Mouse (Mus musculus) large intestine, adult 2 months (tissue): ENCODE data around the gene Stt3b. TPM values are rescaled to one million over a fixed set of nuclear protein-coding genes. Genes with fewer than 3 reads are reported as not detected.

Source experiments
- DNase-seq: peaks from one replicate; pipeline ENCODE4 v3.0.0-alpha.2; 2012; ENCODE audit warnings: low read depth, low spot score
- WGBS: fragments of 180-500 bp; shearing (Covaris S2); methylation state at CpG from one replicate; pipeline ENCODE4 v1.1.7; 2018; 5-methylcytosine and 5-hydroxymethylcytosine counted together
- polyA plus RNA-seq: library from polyadenylated mRNA; depleted of rRNA; stranded (reverse); fragments of >200 nt; gene quantifications from 2 replicates; pipeline ENCODE4 v1.2.3, GENCODE M21; 2012; rRNA removed

Stt3b gene
- polyA plus RNA-seq: 60.6 and 79.4 TPM in 2 replicates

DNA sequence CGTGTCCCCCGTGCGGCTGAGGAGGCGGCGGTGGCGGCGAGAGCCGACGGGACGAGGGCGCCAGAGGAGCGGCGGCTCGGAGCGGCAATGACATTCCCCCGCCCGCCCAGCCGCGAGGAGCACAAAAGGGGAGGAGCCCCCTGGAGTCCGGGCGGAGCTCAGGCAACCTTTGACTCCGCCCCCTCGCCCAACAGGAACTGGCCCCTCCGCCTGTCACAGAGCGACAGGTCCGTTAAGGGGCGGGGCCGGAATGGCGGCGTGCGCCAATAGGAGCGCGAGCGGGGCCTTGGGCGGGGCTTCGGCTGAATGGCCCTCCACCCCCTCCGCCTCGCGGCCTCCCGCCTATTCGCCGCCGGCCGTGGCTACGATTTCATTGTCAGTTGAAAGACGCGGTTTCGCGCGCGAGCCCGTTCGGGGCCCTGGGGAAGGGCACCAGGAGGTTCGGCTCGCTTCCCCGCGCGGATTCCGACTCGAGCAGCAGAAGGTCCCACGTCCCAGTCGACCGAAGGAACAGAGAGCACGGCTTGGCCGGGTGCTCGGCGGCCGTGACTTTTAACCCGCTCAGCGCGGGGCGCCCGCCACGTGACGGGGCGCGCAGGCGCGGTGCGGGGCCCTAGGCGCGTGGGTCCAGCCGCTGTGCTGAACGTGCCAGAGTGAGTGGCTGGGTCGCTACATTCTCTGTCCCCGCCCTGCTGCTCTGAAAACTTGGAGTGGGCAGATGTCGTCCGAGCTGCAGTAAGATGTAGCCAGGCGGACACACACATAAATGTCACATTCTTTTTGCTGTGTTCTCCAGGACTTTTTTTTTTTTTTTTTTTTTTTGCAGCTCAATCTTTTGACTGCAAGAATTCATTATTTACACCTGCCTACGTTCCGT is at the start of gene Stt3b:
Stt3b (minus strand) TSS at position 76 of the 877 bp plus-strand sequence.
- peak; percentile 83 for DNase-seq
- WGBS: under 1% methylated on average over 89 of the region's 91 CpGs

DNA sequence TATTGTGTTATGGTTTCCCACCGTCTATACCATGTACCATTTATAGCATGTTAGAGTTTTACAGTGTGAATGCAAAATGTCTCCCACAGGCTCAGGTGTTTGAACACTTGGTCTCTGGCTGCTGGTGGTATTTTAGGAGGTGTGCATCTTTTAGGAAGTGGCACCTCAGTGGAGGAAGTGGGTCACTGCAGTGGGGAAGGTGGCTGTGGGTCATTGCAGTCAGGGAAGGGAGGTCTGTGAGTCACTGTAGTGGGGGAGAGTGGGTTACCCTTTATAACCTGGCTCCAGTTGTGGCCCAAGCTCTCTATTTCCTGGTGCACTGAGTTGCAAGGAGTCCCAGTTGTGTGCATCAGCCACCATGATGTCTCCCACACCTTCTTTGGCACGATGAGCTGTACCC is 48.2 kb upstream of the Stt3b start:
- 87% methylated on average over 2 of the region's 2 CpGs for WGBS
- no peak for DNase-seq

DNA sequence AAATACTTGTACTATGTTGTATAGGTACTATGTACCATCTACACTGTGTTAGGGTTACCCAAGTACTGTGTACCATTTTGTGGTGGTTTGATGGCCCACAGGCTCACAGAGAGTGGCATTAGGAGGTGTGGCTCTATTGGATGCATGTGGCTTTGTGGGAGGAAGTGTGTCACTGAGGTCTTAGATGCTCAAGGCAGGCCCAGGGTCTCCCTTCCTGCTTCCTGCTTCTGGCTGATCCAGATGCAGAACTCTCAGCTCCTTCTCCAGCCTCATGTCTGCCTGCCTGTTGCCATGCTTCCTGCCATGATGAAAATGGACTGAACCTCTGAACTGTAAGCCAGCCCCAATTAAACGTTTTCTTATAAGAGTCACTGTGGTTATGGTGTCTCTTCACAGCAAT is 47.8 kb upstream of the Stt3b start:
- 97% methylated on average over 1 of the region's 1 CpGs for WGBS
- DNase-seq: no peak

DNA sequence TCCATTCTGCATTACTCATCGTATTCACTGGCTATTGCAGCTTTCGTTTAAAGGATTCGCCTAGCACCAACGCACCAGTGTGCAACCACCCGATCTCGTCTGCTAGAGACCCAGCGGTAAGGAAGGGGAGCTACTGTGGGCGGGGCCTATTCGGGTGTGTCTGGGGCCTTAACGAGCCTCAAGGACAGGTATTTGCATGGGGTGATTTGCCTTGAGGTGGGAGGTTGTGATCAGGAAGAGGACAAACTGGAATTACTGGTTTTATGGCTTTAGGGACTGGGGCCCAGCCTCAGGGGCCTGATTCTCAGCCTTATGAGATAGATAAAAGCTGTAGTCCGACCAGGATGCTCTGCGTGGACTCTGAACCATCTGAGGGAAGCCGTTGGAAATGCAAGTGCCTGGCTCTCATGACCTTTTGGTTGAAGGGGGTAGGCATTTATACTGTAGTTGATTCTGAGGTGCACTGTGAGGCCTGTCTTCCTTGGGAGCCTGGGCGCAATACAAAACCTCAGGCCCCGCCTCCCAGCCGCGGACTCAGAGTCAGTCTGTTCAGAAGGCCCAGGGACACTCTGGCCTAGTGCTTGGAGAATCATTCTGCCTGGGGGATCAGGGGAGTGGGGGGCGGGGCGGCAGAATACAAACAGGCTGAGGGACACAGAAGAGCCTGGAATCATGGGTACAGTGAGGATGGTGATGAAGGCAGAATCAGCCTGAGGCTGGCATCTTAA is 46.7 kb upstream of the Stt3b start:
- WGBS: 35% methylated on average over 19 of the region's 19 CpGs
- peak; percentile 96 for DNase-seq

DNA sequence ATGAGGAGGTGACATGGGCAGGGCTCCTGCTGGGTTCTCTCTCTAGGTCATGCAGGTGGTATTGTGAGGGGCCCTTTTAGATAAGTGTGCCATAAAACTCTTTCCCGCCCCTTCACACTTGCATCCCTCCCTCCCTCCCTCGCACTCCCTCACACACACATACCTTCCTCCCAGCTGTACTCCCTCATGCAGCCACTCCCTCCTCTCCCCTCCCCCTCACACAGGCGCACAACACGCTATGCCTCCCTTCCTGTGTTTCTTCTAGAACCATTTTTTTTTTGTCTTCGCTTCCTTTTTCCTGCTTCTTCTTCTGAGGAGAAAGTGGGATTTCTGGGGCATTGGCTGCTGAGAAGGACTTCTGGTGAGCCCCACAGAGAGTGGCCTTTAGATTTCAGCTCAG is 45.8 kb upstream of the Stt3b start:
- WGBS: 12% methylated on average over 5 of the region's 5 CpGs
- peak; percentile 65 for DNase-seq

DNA sequence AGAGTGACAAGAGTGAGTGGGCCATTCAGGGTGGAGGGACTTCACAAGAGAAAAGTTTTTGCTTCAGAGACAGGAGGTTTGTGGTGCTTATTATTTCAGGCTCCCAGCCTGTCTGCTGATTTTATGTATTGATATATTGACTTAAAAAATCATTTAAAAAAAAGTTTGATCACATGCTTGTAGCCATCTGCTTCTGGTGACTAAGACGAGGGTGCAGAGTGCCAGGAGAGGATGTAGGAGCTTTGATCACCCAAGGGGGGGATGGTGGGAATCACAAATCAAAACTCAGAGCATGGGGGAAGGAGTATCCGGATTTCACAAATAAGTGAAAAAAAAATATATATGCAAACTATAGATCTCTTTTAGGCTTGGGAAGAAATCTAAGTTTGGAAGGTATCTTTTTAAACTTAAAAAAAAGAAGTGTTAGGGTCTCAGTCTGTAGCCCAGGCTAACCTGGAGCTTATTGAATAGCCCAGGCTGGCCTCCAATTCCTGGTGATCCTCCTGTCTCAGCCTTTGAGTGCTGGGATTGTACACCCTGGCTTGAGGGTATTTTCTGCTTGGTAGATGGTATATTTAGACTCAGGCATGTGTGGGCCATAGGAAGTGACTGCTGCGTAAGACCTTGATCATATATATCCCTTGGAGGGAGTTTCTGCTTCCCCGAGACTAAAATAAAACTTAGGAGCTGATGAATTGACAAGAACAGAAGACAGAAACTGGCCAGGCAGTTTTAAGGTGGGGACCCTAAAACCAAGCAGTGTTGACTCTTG is 39.7 kb upstream of the Stt3b start:
- WGBS: 80% methylated on average over 4 of the region's 4 CpGs
- no peak for DNase-seq

DNA sequence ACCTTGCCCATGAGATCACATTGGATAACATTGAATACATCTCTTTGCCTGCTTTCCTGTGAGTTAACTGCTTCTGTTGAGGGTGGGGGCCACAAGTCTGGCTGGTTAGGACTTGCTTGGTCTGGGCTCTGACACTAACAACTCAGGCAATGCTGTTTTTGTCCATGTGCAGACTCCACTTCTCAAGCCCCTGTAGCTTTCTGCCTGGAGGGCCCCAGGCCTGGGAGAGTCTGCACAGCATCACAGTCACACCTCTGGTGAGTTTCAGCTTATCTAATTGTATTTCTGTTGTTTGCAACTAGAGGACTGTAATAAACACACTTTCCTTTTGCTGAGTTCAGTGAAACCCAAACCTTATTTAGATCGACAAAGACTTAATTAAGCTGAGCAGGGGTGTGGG is 38.9 kb upstream of the Stt3b start:
- 66% methylated on average over 1 of the region's 1 CpGs for WGBS
- no peak for DNase-seq

DNA sequence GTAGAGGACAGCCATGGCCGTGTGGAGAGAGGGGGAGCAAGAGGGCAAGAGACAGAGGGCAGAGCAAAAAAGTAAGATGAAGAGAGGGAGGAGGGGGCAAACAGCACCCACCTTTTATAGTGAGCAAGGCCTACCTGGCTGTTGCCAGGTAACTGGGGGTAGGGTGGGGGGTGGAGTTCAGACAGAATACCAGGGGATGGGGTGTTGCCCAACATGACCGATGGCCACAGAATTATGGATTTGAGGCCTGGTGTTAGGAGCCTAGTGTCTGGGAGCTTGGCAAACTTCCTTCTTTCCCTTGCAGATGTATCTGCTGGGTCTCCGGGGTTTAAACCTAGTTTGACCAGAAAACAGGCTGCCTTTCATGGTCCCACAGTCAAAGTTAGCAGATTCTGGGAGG is 34.7 kb upstream of the Stt3b start:
- 82% methylated on average over 3 of the region's 3 CpGs for WGBS
- no peak for DNase-seq

DNA sequence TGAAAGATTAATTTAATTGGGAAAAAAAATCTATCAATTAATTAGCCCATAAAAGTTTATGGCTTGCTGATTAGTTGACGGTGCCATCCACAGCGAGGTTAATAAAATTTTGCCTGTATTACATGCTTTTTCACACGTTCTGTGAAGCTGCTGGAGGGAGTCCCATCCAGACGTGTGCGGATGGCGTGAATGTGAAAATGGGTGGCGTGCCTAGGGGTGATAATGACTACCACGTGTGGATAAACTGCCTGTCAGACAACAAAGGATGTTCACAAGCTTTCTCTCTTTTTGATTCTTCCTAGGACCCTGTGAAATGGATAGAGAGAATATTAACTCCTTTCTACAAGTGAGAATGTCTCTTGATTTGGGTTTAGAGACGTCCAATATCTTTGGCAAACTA is 31.4 kb upstream of the Stt3b start:
- WGBS: 85% methylated on average over 9 of the region's 9 CpGs

DNA sequence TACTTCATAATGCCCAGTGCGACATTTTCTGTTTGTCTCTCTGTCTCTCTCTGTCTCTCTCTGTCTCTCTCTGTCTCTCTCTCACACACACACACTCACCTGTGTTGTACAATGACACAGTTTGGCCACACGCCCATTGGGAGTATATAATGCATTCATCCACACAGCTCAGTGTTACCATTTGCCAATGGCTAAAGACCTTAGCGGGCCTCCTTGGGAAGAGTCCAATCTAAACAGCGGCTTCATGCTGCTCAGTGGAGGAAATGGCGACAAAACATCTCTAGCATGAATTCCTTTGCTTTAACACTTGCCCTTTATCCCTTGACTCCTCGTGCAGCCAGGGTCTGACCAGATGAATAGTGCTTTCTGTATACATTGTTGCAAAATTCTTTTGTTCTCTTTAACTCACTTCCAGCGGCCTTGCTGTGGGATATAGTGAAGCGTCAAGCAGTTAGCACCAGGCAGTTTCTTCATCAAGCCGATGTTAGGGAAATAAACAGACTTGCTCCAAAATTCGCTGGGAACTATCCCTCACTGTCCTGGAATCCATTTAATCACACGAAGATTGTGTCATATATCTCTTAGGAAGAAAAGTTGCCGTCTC is 30.1 kb upstream of the Stt3b start:
- 58% methylated on average over 12 of the region's 12 CpGs for WGBS
- DNase-seq: no peak

More for the DNA sequence above, 31.4 kb upstream of the Stt3b start:
- DNase-seq: no peak

DNA sequence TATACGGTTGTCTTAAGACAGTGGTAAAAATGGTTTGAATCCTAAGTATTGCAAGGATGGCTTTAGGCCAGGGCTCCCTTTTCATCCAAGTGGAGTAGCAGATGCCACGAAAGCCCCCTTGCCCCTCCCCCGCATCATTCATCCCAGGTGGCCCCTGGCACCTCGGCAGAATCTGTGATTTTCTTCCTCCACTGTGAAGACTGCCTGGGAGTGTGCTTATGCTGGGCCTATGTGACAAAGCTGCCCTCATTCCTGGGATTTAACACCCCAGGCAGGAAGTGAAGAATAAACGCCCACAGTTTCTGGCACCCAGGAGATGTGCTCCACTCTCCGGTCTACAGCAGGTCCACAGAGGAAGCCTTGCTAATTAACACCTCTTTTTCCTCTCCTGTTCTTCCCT is 28.6 kb upstream of the Stt3b start:
- DNase-seq: no peak
- WGBS: 65% methylated on average over 6 of the region's 6 CpGs

DNA sequence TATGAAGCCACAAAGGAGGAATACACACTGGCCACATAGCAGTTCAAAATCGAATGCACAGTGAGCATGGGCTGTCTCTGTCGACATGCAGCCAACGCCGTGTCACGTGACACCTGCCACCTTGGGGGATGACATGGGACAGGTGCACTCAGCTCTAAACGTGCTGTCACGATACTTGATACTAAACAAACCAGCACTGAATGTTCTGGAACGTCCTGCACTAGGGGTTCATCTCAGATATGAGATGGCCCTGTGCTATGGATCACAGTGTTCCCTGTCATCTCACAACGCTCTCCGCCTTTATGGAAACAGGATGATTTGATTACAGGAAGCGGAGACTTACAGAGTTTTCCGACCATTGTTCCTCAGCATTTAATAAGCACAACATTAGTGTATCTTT is 22.8 kb upstream of the Stt3b start:
- no peak for DNase-seq
- 75% methylated on average over 12 of the region's 12 CpGs for WGBS

DNA sequence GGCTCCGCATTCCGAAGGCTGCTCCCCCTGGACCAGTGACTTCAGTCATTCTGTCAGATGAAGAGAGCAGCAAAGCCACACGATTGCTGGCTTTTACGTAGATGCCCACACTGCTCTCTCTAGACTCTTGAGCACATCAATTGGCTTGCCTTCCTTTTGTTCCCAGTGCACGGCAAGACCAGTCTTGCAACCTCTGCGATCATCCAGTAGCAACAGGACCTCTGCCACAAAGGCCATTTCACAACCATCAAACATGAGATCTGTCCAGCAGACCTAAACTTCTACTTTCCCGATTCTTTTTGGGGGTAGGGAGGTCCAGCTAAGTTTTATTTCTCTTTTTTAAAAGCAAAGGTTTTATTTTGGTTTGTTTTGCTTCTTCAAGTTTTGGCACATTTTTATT is 22.1 kb upstream of the Stt3b start:
- 91% methylated on average over 7 of the region's 7 CpGs for WGBS
- no peak for DNase-seq

DNA sequence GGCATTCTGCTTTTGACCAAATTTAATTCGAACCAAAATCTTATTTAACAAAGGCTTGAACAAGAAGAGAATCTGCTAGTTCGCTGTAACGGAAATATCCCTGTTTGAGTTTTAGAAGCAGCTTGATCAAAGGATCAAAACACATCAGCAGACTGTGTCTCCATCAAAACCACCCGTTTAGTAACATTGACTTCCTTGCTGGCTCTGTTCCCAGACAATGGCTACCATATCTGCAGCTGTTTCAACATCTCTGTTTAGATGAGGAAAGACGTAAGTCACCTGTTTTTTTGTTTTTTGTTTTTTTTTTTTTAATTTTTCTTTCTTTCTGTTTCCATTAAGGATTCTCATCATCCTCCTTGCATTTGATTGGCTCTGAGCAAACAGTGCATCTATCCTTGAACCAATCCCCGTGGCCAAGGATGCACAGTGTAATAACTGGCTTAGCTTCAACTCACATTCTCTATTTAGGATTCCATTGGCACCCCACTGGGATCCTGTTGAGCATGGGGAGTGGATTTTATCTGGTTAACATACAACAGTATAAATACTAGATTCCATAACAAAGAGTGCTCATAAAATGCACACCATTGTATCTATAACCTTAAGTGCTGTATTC is 20.7 kb upstream of the Stt3b start:
- DNase-seq: no peak
- 9% methylated on average over 6 of the region's 6 CpGs for WGBS

DNA sequence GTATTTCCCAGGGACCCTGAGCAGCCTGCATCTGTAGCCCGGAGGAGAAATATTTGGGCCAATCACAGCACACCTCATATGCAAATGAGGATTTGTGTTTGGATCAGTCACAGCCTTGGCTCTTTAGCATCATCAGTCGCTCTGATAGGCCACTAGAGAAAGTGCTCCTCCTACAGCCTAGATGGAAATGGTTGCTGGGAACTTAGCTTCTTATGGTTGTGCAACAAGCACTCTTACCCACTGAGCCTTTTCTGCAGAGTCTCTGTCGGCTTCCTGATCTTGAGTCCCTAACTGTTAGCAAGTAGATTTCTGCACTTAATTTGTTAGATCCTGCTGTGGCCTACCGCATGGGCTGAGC is 16.3 kb upstream of the Stt3b start:
- 96% methylated on average over 4 of the region's 4 CpGs for whole genome bisulfite sequencing
- DNase-seq: no peak

DNA sequence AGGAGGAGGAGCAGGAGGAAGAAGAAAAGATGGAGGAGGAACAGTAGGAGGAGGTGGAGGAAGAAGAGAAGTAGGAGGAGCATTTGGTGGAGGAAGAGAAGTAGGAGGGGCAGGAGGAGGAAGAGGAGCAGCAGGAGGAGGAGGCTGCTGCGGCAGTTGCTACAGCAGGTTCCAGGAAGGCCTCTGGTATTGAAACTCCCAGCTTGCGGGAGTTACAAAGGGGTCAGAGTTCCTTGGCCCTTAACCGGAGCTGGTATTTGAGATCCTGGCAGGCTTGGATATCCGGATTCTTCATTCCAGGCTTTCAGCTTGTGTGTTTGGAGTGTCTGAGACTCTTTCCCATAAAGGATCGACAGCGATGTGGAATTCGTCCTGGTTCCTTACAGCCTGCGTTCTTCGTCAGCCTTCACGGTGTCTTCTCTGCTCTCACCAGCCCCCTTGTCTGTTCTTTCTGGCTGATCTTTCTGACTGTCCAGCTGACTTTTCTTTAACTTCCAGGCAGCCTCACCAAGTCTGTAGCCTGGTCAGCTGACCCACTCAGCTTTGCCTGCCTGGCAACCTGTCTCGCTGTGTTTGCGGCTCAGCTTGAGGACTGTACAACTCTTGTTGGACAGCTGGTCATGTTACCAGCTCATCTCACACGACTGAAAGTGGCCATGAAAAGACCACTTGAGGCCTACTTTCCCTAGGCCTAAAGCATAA is 15.8 kb upstream of the Stt3b start:
- 70% methylated on average over 13 of the region's 13 CpGs for WGBS
- DNase-seq: no peak

DNA sequence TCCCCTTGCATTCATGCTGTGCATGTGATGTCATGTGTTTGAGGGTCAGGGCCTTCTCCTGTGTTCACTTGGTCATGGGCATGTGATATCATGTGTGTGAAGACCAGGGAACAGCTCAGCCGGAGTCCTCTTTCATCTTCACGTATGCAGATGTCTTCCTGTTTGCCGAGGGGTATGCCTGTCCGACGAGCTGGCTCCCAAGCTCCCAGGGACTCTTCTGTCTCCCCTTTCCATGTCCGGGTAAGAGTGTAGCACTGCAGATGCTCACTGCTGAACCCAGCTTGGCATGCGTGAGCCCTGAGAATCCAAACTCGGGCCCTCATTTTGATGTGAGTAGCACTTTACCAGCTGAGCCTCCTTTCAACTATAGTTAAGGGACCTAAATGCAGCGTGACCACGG is 13.4 kb upstream of the Stt3b start:
- WGBS: 78% methylated on average over 10 of the region's 10 CpGs
- DNase-seq: no peak

DNA sequence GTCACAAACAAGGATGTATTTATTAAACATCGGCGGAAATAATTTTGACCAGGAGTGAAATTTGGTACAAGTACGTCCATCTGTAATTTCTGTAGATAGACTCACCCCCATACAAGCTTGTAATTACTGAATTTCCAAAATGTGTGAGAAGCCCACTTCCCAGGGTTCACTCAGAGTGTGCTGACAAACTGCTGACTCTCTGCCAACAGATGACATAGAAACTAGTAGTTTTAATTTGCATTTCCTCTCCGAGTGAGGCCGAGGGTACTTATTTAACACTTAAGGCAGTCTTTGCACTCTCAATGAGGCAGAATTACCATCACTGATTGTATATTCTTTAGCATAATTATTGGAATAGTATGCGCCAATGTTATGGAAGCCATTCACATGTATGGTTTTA is 12.2 kb upstream of the Stt3b start:
- DNase-seq: no peak
- 89% methylated on average over 6 of the region's 6 CpGs for WGBS

DNA sequence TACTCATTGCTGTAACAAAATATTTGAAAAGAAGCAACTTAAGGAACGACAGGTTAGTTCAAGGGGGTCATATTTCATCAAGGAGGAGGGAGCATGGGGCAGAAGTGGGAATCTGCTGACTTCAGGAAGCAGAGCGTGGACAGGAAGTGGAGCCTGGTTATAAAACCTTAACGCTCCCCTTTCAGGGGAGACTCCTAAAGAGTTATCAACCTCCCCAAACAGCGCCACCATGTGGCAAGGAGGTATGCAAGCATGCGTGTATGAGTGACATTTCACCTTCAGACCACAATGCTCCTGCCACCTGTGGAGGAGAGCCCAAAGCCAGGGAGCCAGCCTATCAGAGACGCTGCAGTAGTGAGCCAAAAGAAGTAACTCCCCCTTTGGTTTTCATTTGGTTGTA is 10.8 kb upstream of the Stt3b start:
- WGBS: 77% methylated on average over 6 of the region's 6 CpGs
- DNase-seq: no peak
